Mouse (Mus musculus) forebrain, embryonic 13.5 days (tissue): Measurements from ENCODE around the gene Dlk2. TPM values are rescaled to one million over a fixed set of nuclear protein-coding genes. Genes with fewer than 3 reads are reported as not detected.

Source experiments
- ATAC-seq: fragments of 200-750 bp; cut with Nextera tagmentation; 2 replicates; pipeline ENCODE4 v1.8.0; 2017
- H3K27ac ChIP-seq: fragments of 300-500 bp; sonication (generic); 2 replicates; pipeline ENCODE4 v1.5.1; 2015; ENCODE audit warnings: inconsistent platforms, mild to moderate bottlenecking, moderate library complexity
- H3K27me3 ChIP-seq: fragments of 300-500 bp; sonication (generic); 2 replicates; pipeline ENCODE4 v1.6.1; 2015; ENCODE audit warnings: mild to moderate bottlenecking, inconsistent platforms
- H3K36me3 ChIP-seq: fragments of 300-500 bp; sonication (generic); 2 replicates; pipeline ENCODE4 v1.6.1; 2015; ENCODE audit warnings: mild to moderate bottlenecking, inconsistent platforms; ENCODE audit not compliant: poor library complexity, severe bottlenecking
- H3K4me1 ChIP-seq: fragments of 300-500 bp; sonication (generic); 2 replicates; pipeline ENCODE4 v1.6.1; 2015; ENCODE audit warnings: inconsistent platforms
- H3K4me2 ChIP-seq: fragments of 300-500 bp; sonication (generic); 2 replicates; pipeline ENCODE4 v1.6.1; 2015; ENCODE audit warnings: inconsistent platforms, mild to moderate bottlenecking, moderate library complexity
- H3K4me3 ChIP-seq: fragments of 300-500 bp; sonication (generic); 2 replicates; pipeline ENCODE4 v1.5.1; 2015; ENCODE audit warnings: mild to moderate bottlenecking, inconsistent platforms
- H3K9ac ChIP-seq: fragments of 300-500 bp; sonication (generic); 2 replicates; pipeline ENCODE4 v1.6.1; 2015; ENCODE audit warnings: mild to moderate bottlenecking, inconsistent platforms
- H3K9me3 ChIP-seq: fragments of 300-500 bp; sonication (generic); replicated peaks from 2 replicates; pipeline ENCODE4 v1.6.1; 2016; ENCODE audit warnings: inconsistent platforms
- WGBS: fragments of 180-500 bp; shearing (Covaris S2); methylation state at CpG from one replicate; pipeline ENCODE4 v1.1.7; 2015; 5-methylcytosine and 5-hydroxymethylcytosine counted together
- polyA plus RNA-seq: library from polyadenylated mRNA; unstranded; fragments of >200 nt; fragmentation: Nextera tagmentation; extraction: Ambion mirVana; gene quantifications from 2 replicates; pipeline ENCODE4 v1.2.1, GENCODE M21; 2015

Dlk2 gene
- polyA plus RNA-seq, 1 experiment from 2014 or later, result 2.6 TPM

DNA sequence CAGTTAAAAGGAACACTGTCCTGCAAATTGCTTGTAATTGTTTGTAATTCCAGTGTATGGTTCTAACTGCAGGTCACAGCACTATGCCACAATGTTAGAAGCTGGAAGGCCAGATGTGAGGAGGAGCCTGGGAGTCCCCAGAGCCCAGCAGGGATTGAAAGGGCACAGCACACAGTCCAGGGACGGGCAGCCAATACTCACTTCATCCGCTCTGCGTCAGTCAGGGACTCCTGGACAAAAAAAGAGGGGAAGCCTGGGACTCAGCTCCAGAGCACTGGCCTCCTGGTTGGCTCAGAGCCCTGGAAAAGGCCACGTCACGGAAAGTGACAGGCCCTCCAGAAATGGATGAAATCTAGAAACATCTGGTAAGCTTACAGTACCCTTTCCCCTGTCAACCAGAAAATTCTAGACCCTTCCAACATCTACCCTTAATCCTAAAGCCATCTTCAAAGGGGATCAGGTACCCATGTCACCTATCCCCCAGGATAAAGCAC, 35.0 kb upstream of the Dlk2 start:
- Histone ChIP-seq H3K4me1 (no peaks in the 10 kb centered on the region), H3K4me3 (no peak overlapping the region), H3K4me2 (no peak overlapping the region), H3K27me3 (no peaks in the 10 kb centered on the region), H3K36me3 (peaks cover 90% of the 10 kb centered on the region), H3K9ac (no peak overlapping the region), H3K9me3 (no peaks in the 10 kb centered on the region), H3K27ac (no peak overlapping the region)
- 93% methylated on average over 5 of the region's 5 CpGs for WGBS
- ATAC-seq, result no peak

DNA sequence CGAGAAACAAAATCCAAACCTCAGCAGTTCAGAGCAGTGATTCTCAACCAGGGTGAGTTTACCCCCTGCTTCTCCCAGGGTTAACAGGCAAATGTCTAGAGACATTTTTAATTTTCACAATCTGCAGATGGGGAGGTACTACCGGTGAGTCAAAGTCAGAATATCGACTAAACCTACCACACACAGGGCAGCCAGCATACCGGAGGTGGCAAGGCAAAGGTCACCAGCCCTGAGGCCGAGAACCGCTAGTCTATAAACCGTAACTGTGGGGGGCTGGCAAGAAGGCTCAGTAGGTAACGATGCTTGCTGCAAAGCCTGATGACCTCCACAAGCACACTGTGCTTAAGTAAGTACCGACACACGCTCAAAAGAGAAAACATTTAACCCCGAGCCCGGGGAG, 31.7 kb upstream of the Dlk2 start:
- no peak overlapping the region for H3K9ac ChIP-seq
- WGBS, result 88% methylated on average over 12 of the region's 12 CpGs
- ATAC-seq, result peak; percentile 22; the same call in 1 of the 2 replicates
- H3K4me2 ChIP-seq, result no peak overlapping the region
- H3K4me1 ChIP-seq, result no peaks in the 10 kb centered on the region
- H3K9me3 ChIP-seq, result no peaks in the 10 kb centered on the region
- H3K4me3 ChIP-seq, result no peak overlapping the region
- H3K27ac ChIP-seq, result no peak overlapping the region
- no peaks in the 10 kb centered on the region for H3K27me3 ChIP-seq
- H3K36me3 ChIP-seq, result peaks cover 80% of the 10 kb centered on the region

DNA sequence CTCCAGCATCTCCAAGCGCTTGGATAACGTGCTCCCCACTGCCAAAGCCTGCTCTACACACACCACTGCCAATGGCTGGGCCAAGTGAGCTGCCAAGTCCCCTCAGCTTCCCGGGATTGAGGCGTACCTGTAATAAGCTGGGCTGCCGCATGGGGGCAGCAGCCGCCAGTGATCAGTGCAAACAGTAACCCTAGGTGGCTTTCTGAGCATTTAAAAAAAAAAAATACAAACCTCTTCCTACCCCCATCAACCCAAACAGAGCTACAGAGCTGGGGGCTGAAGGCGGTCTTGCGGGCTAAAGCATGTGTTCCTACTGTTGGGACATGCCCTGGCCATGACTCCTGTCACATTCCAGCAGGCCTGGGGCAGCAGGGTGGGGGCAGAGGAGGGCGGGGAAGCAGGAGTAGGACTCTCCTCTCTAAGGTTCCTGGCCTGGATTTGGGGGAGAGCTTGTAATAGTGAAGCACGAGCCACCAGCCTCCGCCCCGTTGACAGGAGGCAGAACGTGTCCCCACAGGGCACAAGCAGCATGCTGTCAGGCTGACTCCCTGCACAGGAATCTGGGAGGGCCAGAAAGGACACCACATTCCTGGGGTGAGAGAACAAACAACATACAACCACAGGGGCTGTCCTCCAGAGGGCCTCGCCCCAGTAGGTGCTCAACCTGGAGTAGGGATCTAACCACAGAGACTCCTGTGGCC, 31.2 kb upstream of the Dlk2 start:
- no peak overlapping the region for H3K9ac ChIP-seq

DNA sequence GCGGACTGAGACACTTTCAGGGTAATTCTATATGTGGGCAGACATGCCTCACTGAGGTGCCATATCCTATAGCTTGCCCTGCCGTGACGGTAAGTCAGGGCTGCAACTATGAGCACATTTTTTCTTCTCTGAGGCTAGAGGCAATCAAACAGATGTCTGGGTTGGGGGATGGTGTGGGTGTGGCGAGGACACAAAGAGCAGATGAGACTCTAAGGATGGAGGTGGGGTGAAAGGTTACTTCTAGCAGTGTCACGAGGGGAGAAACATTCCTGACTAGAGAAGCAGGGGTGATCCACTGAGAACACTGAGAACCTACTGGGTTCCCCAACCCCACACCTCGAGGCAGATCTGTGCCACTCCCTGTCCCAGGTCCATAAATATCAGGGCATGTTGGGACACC, 30.2 kb upstream of the Dlk2 start:
- Histone ChIP-seq H3K27ac (no peak overlapping the region), H3K4me2 (no peak overlapping the region), H3K9me3 (no peaks in the 10 kb centered on the region), H3K36me3 (peaks cover 80% of the 10 kb centered on the region), H3K4me3 (no peak overlapping the region), H3K9ac (no peak overlapping the region), H3K27me3 (no peaks in the 10 kb centered on the region), H3K4me1 (no peaks in the 10 kb centered on the region)
- no peak for ATAC-seq
- 73% methylated on average over 6 of the region's 6 CpGs for WGBS

More for the DNA sequence above, 31.2 kb upstream of the Dlk2 start:
- 0 out of 2 replicates have a peak overlapping the region, but pooled peaks have one; percentile 6 for H3K27ac ChIP-seq
- H3K9me3 ChIP-seq, result no peaks in the 10 kb centered on the region
- H3K36me3 ChIP-seq, result peaks cover 80% of the 10 kb centered on the region
- 32% methylated on average over 14 of the region's 14 CpGs for WGBS
- no peak overlapping the region for H3K4me3 ChIP-seq
- no peak overlapping the region for H3K4me2 ChIP-seq
- peak; percentile 70 for ATAC-seq
- no peaks in the 10 kb centered on the region for H3K4me1 ChIP-seq
- no peaks in the 10 kb centered on the region for H3K27me3 ChIP-seq

DNA sequence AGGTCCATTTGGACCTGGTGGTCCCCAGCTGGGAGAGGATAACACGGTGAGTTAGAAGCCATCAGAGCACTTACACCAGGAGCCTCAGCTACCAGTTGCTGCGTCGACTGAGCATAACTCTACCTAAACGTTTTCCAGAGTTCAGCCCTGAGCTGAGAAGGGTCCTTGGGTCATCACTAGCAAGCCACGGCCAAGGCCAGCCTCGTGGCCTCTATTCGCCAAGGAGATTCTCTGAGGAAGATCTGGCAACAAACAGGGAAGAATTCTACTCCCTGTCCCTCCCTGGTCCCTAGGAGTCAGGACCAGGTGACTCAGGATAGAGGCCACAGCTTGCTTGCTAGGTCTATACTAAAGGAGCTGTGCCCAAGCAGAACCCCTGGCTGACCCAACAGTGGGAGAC, 29.7 kb upstream of the Dlk2 start:
- no peak overlapping the region for H3K4me2 ChIP-seq
- WGBS, result 90% methylated on average over 7 of the region's 7 CpGs
- ATAC-seq, result no peak
- no peak overlapping the region for H3K4me3 ChIP-seq
- H3K4me1 ChIP-seq, result no peaks in the 10 kb centered on the region
- no peak overlapping the region for H3K27ac ChIP-seq
- no peaks in the 10 kb centered on the region for H3K27me3 ChIP-seq
- H3K9me3 ChIP-seq, result no peaks in the 10 kb centered on the region
- H3K36me3 ChIP-seq, result peaks cover 78% of the 10 kb centered on the region
- no peak overlapping the region for H3K9ac ChIP-seq

DNA sequence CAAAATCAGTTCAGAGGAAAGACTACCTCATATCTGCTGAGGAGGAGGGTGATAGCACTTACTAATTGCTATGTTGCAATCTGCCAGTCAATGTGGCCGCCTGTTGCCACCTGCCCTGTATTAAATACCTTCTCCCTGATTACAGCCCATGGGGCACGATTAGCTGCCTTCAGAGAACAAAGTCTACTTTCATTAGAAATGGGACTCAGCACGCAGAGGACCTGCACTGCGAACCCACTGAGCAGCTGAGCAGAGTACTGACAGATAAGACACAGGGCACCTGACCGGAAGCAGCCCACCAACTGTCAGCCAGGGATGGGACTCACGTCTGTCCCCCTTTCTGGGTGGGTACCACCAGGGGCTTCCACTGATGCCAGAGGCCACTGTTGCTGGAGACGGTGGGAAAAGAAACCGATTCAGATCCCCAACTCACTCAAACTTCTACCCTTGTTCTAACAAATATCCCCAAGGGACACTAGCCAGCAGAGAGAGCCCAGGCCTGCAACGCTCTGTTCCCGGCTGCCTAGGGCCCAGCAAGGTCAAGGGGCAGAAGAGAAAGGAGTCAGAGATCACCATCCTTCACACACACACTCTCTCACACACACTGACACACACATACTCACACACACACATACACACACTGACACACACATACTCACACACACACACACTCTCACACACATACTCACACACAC, 29.0 kb upstream of the Dlk2 start:
- Histone ChIP-seq H3K4me2 (no peak overlapping the region), H3K9me3 (no peaks in the 10 kb centered on the region), H3K36me3 (peaks cover 75% of the 10 kb centered on the region), H3K27ac (no peak overlapping the region), H3K9ac (no peak overlapping the region), H3K27me3 (no peaks in the 10 kb centered on the region), H3K4me3 (no peak overlapping the region), H3K4me1 (no peaks in the 10 kb centered on the region)
- WGBS, result 87% methylated on average over 10 of the region's 10 CpGs
- no peak for ATAC-seq

- Histone ChIP-seq H3K9ac (0 out of 2 replicates have a peak overlapping the region, but pooled peaks have one; percentile 5), H3K4me3 (no peak overlapping the region), H3K4me1 (no peaks in the 10 kb centered on the region), H3K4me2 (no peak overlapping the region), H3K36me3 (peaks cover 65% of the 10 kb centered on the region), H3K9me3 (no peaks in the 10 kb centered on the region), H3K27me3 (no peaks in the 10 kb centered on the region), H3K27ac (no peak overlapping the region)
- ATAC-seq, result no peak
- 87% methylated on average over 19 of the region's 19 CpGs for WGBS
These were observed 27.3 kb upstream of the Dlk2 start for GRCm38 (mm10) chr17:46269771-46270534.

DNA sequence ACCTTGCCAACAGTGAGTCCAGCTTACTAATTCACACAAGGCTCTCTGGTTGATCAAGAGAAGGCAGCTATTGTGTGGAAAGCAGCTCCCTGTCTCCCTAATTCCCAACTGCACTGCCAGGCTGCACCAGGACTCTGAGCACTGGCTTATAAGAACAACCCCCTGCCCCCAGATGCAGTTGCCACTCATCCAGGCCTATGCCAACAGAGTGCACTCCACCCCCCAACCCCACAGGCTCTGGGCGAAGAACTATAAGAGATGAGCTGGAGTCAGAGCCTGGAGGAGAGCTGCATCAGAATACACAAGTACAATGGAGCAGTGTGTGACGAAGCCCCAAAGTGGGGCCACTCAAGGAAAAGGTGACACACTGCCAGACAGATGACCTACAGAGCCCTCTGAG, 25.2 kb upstream of the Dlk2 start:
- no peak overlapping the region for H3K27ac ChIP-seq
- no peak for ATAC-seq
- no peak overlapping the region; the same call in 1 of the 2 replicates for H3K9ac ChIP-seq
- no peak overlapping the region for H3K4me2 ChIP-seq
- H3K4me1 ChIP-seq, result no peaks in the 10 kb centered on the region
- H3K4me3 ChIP-seq, result no peak overlapping the region
- no peaks in the 10 kb centered on the region for H3K9me3 ChIP-seq
- peaks cover 53% of the 10 kb centered on the region for H3K36me3 ChIP-seq
- no peaks in the 10 kb centered on the region for H3K27me3 ChIP-seq
- 98% methylated on average over 2 of the region's 2 CpGs for WGBS

DNA sequence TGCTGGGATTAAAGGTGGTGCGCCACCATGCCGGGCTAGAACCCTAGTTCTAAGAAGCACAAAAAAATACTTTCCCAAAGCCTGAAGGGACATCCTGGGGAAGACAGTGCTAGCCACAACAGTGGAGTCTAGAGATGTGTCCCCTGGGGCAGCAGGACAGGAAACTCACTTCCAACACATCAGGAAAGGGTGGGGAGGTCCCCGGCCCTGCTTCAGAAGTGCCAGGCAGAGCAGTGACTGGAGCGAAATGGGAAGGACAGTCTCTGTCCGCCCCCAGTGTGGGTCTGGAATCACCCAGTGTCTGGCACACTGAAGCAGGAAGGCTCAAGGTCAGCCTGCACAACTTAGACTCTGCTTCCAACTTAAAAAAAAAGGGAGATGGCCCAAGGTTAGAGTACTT, 24.5 kb upstream of the Dlk2 start:
- Histone ChIP-seq H3K36me3 (peaks cover 47% of the 10 kb centered on the region), H3K4me1 (no peaks in the 10 kb centered on the region), H3K9me3 (no peaks in the 10 kb centered on the region), H3K9ac (no peak overlapping the region), H3K4me3 (no peak overlapping the region), H3K27me3 (no peaks in the 10 kb centered on the region), H3K4me2 (no peak overlapping the region), H3K27ac (no peak overlapping the region)
- WGBS, result 92% methylated on average over 5 of the region's 5 CpGs
- ATAC-seq, result no peak

DNA sequence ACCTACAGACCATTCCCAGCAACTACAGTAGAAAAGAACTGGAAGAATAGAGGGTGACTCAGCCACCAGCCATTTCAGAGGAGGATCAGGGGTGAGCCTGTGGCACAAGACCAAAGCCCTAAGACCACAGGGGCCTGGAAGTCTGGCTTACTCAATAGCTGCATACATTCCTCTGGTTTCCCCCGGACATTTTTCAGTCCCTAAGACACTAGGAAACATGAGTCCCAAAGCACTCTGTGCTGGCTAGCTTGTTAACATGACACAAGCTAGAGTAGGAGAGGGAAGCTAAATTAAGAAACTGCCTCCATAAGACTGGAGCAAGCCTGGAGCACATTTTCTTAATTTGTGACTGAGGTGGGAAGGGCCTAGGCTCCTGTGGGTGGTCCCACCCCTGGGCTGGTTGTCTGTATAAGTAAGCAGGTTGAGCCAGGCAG, 23.4 kb upstream of the Dlk2 start:
- H3K9ac ChIP-seq, result no peak overlapping the region
- 73% methylated on average over 1 of the region's 1 CpGs for WGBS
- ATAC-seq, result no peak
- peaks cover 56% of the 10 kb centered on the region for H3K36me3 ChIP-seq
- no peak overlapping the region for H3K4me3 ChIP-seq
- H3K4me2 ChIP-seq, result no peak overlapping the region
- 0 out of 2 replicates have a peak overlapping the region, but pooled peaks have one; percentile 35 for H3K27ac ChIP-seq
- no peaks in the 10 kb centered on the region for H3K27me3 ChIP-seq
- no peaks in the 10 kb centered on the region for H3K4me1 ChIP-seq
- H3K9me3 ChIP-seq, result no peaks in the 10 kb centered on the region

DNA sequence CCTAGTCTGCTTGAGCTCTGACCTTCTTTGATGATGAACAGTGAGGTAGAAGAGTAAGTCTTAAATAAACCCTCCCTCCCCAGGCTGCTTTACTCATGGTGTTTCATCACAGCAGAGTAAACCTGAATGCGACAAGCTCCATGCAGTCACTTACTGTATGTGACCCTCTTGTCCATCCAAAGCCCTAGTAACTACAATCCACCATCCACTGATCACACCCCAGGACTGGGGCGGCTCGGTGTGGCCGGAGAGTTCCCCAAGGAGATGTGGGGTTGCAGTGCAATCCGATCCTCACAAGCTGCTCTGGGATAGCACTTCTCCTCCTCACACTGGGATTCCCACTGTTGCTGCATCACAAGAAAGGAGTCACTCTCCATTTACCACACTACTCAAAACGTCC, 22.8 kb upstream of the Dlk2 start:
- H3K27ac ChIP-seq, result no peak overlapping the region
- peak overlapping the region; percentile 26; the same call in 1 of the 2 replicates for H3K9ac ChIP-seq
- H3K27me3 ChIP-seq, result no peaks in the 10 kb centered on the region
- no peak for ATAC-seq
- no peak overlapping the region for H3K4me3 ChIP-seq
- no peaks in the 10 kb centered on the region for H3K9me3 ChIP-seq
- peaks cover 56% of the 10 kb centered on the region for H3K36me3 ChIP-seq
- no peaks in the 10 kb centered on the region for H3K4me1 ChIP-seq
- WGBS, result 82% methylated on average over 6 of the region's 6 CpGs
- H3K4me2 ChIP-seq, result no peak overlapping the region

DNA sequence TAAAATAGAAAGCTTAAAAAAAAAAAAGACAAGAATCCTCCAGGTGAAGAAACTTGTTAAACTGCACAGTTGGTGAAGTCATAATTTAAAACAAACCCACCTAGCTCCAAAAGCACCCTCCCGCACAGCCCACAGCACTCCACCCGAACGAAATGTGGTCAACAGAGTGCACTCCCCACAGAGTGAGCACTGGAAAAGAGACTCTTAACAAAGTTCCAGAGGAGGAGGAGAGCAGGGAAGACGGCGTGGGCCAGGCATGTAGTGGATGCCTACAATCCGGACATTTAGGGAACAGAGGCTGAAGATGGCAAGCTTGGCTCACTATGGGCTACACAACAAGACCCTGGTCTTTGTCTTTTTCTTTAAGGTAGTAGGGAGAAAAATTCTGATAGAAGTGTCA, 22.2 kb upstream of the Dlk2 start:
- Histone ChIP-seq H3K4me3 (no peak overlapping the region), H3K4me1 (no peaks in the 10 kb centered on the region), H3K27ac (no peak overlapping the region), H3K36me3 (peaks cover 55% of the 10 kb centered on the region), H3K27me3 (no peaks in the 10 kb centered on the region), H3K9ac (no peak overlapping the region), H3K9me3 (no peaks in the 10 kb centered on the region), H3K4me2 (no peak overlapping the region)
- ATAC-seq, result no peak
- WGBS, result 88% methylated on average over 6 of the region's 6 CpGs
